Mouse (Mus musculus) ES-E14 (cell line): ENCODE measurements around the gene Gadl1.

Experiments used
- CHD2 ChIP-seq: IDR thresholded peaks from 2 replicates; pipeline ENCODE4 v1.6.1; 2014; ENCODE audit warnings: mild to moderate bottlenecking, low read depth, low read length, inconsistent platforms
- HCFC1 ChIP-seq: IDR thresholded peaks from 2 replicates; pipeline ENCODE4 v1.6.1; 2012; ENCODE audit warnings: low read length, inconsistent platforms, borderline replicate concordance; ENCODE audit not compliant: insufficient read depth
- ZC3H11A ChIP-seq: IDR thresholded peaks from 2 replicates; pipeline ENCODE4 v1.6.1; 2012; ENCODE audit warnings: low read depth, mild to moderate bottlenecking, inconsistent platforms, low read length, borderline replicate concordance
- ZNF384 ChIP-seq: IDR thresholded peaks from 2 replicates; pipeline ENCODE4 v1.6.1; 2012; ENCODE audit warnings: low read depth, low read length, inconsistent platforms

DNA sequence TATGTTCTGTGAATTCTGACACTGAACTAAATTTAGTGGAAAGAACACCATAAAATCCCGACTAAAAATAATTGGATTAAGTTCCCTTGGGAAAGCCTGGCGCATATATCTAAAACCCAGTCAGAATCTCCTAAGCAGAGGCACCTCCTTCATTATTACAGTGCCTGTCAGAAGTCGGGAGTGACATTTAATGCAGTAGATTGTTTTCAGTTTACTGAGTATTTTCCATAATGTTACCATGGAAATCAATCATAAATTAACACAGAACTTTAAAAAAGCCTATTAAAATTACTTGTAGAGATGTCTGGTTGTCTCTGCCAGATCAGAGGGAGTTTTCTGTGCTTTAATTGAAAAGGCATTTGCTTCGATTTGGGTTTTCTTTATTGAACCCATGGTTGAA, 33.2 kb downstream of the Gadl1 start:
- TF ChIP-seq ZNF384 (no peak), HCFC1 (no peak), CHD2 (no peak), ZC3H11A (no peak)
